Mouse (Mus musculus) inflammation-experienced regulatory T-cells (primary cell): Measurements from ENCODE around the gene Tmem171. TPM values are rescaled to one million over a fixed set of nuclear protein-coding genes. Genes with fewer than 3 reads are reported as not detected.

Experiments used
- polyA plus RNA-seq, 2 experiments: library from polyadenylated mRNA; unstranded; fragments of 100-300 nt; shearing (Covaris generic); gene quantifications; one replicate each; pipeline ENCODE4 v1.2.1; 2017

The Tmem171 gene
- polyA plus RNA-seq, result under 1 TPM in 1 of 2 experiments, not detected in 1; 0.89 TPM

DNA sequence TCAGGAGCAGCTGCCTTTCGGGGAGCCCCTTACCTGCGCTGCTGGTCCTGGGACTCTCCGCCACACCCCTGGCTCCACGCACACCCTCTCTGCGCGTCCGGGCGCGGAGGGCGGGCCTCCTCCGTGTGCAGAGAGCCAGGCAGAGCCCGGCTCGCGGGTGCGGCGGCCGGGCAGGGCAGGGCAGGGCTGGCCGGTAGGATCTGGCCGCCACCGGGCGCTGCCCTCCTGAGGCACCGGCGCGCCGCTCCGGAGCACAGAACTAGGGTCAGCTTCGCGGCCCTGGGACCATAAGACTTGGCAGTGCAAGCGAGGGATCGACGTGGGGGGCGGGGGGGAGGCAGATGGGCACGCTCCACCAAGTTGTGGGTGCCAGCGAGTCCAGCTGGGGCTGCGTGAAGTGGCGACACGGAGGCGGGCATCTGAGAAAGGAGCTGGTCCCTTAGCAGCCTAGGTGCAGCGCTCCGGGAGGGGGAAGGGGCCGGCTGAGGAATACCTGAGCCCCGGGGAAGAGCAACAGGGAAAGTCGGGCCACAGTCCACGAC, at the start of gene Tmem171:
Tmem171 (minus strand) TSS at position 62 of the 542 bp plus-strand sequence.

DNA sequence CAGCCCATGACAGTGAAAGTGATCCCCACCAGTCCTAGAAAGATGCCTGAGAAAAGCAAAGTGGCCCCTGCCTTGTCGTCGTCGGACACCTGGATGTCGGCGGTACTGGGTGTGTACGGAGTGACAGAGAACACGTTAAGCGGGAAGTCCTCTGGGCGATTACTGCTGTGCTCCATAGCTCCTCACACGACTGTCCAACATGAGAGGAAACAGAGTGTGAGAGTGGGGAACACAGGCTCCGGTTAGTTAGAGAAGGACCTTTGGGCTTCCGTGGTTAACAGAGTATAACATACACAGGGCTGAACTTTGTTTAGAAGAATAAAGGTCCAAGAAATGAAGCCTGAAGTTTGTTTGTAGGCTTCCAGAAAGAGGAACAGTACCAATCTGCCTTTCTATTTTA, 57.5 kb downstream of the Tmem171 start, which contains the start of gene Tmem174:
Tmem174 (minus strand) TSS at position 266 of the 400 bp plus-strand sequence.

Other genes with a start within 250 kb of the Tmem171 start
- gene Gm10320, start 202.8 kb downstream of the Tmem171 start, polyA plus RNA-seq, result 1 to 10 TPM in 1 of 2 experiments, under 1 TPM in 1; 0.55 to 1.2 TPM
- under 1 TPM in 1 of 2 experiments, not detected in 1; 0.98 TPM for gene Tmem174, start 57.4 kb downstream of the Tmem171 start, polyA plus RNA-seq
- 10 to 100 TPM; 55.1 to 69.1 TPM for gene Fcho2, start 120.6 kb upstream of the Tmem171 start, polyA plus RNA-seq
- 10 to 100 TPM; 44.0 to 48.6 TPM for gene Tnpo1, start 231.6 kb upstream of the Tmem171 start, polyA plus RNA-seq